Mouse (Mus musculus): Measurements from ENCODE around the gene Aldh4a1.

Gene Aldh4a1

DNA sequence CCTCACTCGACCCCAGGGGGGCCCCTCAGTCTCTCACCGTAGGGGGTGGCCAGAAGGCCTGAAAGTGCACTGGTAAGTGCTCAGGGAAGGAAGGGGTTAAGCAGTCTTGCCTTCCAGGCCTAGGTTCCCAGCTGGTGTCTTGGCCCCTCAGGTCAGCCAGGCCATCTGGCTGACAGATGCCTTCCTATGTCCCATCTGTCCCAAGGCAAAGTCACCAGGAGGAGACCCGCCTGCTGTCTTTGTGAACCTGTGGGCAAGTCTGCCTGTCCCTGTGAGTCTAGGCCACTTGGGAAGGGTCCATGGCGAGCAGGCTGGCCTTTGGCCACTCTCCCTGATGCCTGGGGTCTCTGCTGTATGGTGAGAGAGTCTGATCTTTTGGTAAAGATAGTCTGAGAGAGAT, 32.2 kb upstream of the Aldh4a1 start:
- DNase-seq (ENCODE audit: low read depth), result no peak

DNA sequence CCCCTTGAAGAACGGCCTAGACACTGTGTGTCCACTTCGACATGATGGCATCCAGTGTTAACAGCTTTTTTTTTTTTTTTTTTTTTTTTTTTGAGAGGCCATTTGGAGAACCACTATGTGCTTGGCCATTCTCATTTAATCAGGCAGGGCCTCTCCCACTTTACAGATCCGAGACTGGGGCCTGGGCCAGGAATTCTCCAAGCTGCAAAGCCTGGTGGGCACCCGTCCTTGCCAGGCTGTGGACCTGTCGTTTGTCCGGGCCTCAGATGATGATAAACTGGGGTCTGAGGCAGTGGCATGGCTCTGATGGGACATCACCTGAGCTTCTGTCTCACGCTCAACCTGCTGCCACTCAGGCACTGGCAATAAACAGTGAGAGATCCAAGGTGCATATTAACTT, 29.8 kb upstream of the Aldh4a1 start:
- no peak for DNase-seq (ENCODE audit: low read depth)

DNA sequence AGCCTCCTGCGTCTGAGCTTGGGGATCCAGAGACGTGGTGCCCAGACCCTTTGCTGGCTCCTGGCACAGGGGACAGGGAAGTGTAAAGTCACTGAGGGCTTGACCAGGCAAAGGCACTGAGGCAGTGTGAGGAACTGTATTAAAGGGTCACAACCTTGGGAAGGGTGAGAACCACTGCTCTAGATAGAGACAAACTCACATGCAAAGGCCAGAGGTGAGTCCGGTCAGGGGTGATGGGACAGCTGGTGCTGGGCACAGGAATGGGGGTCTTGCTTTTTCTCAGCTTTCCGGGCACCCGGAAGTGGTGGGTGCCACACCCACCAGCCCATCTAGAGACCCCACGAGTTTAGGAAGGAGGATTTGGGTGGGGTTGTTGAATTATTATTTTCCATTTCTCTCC, 29.3 kb upstream of the Aldh4a1 start:
- no peak for DNase-seq (ENCODE audit: low read depth)

DNA sequence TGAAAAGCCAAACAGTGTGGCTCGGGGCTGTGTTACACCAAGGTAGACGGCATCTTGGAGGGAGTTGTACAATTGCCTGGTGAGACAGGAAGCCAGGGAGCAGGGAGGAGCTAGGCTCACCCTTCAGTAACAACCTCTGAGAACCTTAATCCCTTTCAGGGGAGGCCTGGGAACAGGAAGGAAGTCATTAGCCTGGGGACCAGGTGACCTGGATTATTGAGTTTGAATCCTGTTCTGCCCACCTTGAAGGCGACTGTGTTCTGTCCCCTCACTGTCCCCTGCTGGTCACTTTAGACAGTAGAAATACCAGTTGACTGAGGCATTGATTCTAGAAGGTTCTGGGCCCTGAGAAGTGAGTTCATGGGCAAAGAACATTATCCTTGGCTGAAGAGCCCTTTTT, 28.6 kb upstream of the Aldh4a1 start:
- DNase-seq (ENCODE audit: low read depth), result no peak

DNA sequence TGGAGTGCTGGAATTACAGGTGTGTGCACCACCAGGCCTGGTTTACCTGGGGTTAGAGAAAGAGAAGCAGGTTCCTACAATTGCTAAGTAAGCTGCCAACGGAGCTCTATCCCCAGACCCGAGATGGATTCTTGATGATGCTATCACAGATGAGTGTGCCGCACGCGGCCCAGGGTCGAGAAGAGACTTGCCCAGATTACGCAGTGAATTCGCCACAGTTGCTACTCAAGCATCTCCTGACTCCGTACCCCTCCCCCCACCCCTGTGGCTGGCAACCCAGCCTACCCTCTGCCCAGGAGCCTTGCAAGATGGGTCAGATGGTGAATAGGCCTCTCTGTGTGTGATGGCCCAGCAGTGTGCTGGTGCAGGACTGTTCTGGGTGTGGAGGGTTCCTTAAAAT, 26.0 kb upstream of the Aldh4a1 start:
- DNase-seq (ENCODE audit: low read depth), result no peak

DNA sequence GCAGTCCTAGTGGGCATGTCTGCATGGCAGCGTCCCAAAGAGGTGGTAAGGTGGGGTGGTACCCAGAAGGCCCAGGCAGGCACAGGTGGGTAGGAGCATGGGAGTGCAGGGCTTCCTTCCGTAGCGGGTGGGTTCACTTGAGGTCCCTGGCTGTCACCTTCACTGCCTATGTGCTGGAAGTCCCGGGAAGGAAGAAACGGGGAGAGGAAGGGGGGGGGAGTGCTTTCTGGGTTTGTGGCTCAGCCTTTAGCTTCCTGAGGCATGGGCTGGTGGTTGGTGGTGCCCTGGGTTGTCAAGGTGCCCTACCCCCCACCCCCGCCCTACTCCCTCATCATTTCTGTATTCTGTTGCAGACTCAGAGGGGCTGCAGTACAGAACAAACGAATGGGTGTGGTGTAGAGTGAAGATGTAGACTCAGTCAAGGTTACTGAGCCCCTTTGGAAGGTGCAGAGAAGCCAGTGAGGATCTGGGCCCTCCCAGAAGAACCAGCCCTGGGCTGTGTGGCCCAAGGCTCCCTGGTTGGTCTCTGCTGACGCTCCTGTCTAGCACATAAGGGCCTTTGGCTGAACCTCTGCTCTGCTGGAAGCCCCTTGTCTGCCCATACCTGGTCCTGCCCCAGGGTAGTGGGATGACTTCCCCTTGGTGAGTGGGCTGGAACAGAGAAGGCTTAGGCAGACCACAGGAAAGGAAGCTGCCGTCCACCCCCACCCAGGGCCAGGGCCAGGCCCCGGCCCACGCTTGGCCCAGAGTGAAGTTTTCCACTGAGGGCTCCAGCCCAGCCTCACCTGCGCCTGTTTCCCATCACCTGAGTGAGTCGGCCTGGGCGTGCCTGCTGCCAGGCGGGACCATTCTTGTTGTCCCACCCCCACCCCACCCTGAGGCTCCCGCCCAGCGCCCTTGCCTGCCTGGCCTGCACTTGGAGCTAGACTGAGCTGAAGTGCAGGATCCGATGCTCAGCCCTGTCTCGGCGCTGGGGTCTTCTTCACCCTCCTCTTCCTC, 25.1 kb upstream of the Aldh4a1 start:
- no peak for DNase-seq (ENCODE audit: low read depth)

DNA sequence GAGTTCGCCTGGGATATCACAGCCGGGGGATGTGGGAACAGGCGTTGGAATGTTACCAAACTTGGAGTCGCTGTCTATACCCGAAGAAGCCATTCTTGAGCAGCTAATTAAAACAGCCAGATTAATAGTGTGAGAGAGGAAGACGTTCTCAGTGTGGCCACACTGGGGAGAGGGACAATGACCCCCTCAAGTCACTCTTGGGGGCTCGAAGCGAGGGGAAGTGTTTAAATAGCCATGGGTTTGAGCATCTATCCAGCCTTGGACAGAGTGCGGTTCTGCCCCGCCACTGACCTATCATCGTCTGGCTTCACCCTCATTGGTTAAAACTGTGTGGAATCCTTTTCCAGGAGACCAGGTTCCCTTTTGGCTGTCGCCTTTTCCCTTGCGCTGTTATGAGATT, 24.3 kb upstream of the Aldh4a1 start:
- no peak for DNase-seq (ENCODE audit: low read depth)

DNA sequence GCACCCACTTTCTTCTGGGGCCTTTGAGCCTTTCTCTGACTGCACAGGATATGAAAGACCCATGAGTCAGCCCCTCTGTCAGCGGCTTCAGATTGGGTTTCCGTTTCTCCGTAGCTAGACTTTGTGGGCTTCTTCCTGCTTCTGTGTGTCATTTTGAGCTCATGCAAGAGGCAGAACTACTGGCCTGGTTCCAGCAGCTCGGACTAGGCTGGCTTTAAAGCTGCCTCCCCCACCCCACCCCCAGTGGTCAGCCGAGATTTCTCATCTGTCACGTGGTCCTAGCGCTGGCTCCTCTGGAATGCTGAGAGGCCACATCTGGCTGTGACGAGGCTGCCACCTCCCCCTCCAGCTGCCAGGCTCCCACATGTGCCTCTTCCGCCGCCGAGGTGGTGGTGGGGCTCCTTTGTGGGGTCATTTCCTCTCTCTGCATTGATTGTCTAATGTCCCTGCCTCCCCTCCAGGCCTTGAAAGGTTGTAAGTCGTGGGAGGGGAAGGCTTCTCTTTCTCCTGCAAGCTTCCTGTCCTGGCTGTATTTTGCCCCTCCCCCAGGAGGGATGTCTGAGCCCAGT, 23.6 kb upstream of the Aldh4a1 start:
- peak; percentile 96 for DNase-seq (ENCODE audit: low read depth)

DNA sequence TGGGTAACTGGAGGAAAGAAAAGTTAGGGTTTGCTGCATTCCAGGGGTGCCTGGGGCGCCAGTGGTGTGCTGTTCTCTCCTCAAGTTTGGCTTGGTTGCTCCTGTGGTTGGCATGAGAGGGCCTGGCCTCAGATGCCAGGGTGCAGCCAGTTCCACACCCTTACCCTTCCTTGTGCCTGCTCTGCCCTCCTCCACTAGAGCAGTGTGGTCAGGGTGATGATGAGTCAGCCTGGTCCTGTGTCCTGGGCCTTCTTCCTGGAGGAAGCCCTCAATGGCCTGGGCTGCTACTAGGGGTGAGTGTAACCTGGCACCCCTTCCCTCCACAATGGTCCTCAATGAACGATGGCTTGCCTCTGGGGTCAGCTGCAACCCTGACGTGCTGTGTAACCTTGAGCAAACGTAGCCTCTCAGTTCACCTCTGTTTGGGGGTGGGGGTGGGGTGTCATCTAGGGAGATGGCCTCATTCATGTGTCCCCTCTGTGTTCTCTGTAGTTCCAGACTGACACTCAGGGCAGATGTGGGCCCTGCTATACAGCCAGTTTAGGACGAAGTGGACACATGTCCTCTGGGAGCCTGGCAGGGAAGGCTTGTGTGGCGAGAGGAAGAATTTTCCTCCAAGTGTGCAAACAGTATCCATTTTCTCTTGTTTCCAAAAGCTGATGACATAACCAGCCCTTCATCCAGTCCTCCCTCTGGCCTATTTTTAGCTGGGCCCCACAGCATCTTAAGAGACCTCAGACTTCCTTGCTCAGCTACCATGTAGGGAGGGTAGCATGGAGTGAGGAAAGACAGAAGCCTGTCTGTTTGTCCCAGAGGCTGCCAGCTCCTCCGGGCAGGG, 20.9 kb upstream of the Aldh4a1 start:
- DNase-seq (ENCODE audit: low read depth), result peak; percentile 65

DNA sequence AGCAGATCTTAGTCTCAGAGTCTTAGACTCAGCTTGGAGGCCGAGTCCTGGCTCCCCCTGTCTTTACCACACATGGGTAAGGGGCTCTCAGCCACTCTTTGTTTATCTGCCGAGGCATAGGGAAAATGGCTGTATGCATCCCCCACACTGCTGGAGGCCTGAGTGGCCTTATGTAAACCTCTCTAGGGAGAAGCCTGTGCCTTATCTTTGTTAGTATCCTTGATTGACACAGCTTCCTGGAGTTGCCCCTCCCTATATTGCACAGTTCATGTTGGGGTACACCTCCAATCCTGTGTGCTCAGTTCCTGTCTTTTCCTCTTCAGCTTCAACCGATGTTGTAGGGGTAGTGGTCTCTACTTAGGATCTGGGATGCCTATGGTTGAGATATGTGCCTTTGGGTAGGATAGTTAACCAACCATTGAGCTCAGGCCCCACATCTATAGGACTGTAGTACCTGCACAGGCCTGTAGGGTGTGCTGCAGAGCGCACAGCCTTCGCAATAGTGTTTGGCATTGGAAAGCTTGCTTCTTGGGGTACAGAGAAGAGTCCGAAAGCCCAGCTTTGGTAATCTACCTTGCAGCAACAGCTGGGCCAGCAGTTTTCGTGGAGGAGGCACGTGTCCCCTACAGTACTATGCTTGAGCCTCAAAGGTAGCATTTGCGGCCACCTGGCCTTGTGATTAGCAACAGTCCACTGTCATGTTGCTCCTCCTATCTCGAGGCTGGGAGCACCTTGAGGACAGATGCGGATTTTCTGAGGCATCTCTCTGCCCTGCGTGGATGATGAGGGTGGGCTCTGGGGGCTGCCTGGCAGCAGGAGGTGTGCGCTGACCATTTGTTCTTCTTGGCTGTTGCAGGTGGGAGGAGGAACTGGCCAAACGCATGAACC, 20.1 kb upstream of the Aldh4a1 start, which contains the start of gene Gm21969:
Gene Gm21969 (plus strand): TSS at position 830 of the 888 bp plus-strand sequence.
- DNase-seq (ENCODE audit: low read depth), result peak; percentile 74

DNA sequence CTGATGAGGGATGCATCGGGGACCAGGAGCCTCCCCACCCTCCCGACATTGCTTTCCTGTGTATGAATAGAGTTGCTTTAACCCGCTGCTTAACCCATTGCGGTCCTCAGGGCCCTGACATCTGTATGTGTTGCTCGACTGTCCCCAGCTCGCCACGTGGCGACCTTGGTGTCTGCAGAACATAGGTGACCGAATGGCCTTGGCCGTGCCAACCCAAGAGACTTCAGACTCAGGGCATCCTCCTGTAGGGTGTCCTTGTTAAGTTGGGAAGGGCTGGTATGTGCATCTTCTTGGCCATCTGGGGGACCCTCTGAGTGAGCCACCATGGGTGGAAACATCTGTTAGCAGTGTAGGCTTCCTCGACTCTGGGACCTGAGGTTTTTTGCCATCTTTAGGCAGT, 17.4 kb upstream of the Aldh4a1 start:
- no peak for DNase-seq (ENCODE audit: low read depth)

DNA sequence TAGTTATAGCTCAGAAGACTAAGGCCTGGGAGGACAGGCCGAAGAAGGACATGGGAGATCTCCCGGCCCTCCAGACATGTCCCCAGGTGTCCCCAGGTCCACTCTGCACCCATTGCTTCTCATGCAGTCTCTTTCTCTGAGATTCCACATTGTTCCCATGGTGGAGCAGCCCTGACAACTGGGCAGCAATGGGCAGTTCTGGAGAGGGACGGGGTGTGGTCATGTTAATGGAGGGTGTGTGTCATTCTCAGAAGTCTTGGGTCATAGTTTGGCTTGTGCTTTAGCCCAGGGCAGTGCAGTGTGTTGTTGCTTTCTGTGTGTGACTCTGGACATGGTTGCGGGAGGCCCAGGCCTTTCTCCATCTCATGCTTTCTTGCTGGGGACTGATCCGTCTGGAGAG, 15.9 kb upstream of the Aldh4a1 start:
- DNase-seq (ENCODE audit: low read depth), result no peak

DNA sequence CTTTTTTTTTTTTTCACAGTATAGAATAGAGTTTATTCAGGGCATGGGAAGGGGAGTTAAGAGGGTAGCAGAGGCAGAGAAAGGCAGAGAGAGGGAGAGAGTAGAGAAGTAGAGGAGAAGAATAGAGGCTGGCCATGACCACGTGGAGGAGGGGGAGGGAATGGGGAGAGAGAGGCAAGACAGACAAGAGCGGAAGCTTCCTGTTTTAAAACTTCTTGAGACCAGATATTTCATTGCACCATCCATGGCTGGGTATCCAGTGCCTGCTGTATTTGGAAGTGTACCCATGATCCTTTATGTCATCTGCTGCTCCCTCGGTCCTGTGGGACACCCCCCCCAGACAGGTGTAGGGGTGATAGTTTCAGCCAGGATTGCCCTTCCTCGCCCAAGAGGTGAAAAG, 13.7 kb upstream of the Aldh4a1 start:
- DNase-seq (ENCODE audit: low read depth), result no peak

DNA sequence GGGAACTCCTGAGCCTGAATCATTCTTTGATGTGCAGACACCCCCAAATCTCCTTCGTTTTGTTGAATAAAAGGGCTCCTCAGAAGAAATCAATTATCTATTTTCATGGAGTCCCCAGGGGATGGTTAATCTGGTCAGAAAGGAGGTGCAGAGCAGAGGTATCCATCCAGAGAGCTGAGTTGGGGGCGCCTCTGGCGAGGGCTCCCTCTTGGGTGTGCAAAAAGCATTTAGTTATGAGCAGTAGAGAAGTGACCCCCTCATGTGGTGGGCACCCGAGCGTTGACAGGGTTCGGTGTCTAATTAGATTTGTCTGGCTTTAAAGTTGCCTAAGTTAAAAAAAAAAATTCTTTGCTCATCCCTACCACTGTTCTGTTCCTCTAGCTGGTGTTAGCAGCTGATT, 11.7 kb upstream of the Aldh4a1 start:
- no peak for DNase-seq (ENCODE audit: low read depth)

DNA sequence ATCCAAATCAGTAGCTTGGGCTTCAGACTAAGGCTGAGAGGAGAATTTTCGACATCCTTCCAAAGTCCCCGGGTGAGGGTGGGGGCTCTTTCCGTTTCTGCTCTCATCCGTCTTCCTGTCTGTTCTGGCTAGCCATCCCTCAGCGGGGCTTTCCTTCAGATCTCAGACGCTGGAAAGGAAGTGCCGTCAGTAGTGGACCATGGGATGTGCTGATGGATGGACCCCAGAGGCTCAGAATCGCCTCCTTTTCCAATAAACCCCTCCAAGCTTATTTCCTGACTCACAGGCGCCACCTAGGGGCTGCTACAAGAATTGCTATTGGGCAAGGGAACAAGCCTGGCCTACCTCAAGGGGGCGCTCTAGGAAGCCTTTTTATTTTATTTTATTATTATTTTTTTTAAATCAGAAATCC, 11.1 kb upstream of the Aldh4a1 start:
- DNase-seq (ENCODE audit: low read depth), result peak; percentile 86

DNA sequence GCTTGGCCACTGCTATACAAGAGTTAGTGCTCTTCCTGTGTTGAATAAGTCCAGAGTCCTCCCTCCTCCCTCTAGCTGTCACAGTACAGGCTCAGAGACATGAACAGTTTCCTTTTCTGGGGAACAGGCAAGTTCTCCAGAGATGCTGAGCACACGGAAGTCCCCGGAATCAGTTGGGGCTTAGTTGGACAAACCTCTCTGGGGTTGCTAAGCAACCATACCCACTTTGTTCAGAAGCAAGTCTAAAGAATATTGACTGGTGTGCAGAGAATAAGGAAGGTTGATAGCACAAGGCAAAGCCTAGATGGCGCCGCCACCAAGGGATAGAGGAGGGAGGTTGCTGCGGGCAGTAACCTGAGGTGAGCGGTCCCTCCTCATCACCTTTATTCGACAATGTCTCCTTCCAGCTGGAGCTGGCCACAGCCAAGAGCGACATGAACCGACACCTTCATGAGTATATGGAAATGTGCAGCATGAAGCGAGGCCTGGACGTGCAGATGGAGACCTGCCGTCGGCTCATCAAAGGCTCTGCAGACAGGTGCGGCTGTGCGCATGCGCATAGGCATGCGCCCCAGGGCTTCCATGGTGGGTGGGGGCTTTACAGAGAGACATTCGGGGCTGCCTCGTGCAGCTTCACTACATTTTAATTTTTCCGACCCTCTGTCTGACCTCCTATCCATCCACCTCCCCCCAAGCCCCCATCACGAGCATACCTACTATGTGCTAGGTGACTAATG, 8.0 kb upstream of the Aldh4a1 start:
- no peak for DNase-seq (ENCODE audit: low read depth)

DNA sequence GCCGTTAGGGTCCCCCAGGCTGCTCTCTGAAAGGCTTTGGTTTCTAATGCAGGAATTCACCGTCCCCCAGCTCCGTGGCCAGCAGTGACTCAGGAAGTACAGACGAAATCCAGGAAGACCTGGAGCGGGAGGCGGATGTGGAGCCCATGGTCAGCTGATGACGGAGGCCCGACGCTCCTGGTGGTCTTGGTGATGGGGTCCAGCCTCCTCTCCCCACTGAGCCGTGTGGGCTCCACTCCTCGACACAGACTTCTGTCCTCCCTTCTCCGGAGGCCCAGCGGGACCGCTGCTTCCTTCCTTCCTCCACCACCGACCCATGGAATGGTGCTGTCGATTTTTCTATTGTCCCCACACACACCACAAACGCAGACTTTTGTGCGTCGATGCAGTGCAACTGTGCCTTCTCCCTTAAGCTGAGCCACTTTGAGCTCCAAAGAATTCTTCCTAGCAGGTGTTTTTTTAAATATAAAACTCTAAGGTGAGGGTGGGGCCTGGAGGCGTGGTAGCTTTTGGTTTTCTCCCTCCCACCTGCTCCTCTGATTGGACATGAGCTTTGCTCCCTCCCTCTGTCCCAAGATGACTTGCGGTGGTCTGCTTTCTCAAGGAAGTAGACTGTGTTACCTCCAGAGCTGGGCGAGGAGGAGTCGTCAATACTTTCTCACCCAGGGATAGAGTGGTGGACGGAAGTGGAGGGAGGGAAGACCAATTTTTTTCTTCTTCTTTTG, 6.2 kb upstream of the Aldh4a1 start:
- no peak for DNase-seq (ENCODE audit: low read depth)

DNA sequence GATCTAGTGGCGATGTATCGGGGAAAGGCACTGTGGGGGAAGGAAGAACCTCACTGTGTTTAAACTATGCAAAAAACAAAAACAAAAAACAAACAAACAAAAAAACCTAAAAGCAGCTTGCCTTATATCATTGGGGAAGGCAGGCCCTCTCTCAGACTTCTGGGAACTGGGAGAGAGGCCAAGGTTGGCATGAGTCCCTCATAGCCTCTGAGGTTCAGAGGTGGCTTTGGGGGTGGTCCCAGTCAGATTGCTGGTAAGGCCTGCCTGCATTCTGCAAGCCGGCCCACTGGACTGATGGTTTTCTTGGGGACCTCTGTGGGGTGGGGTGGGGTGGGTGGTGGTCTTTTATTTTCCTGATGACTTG, 5.7 kb upstream of the Aldh4a1 start:
- no peak for DNase-seq (ENCODE audit: low read depth)

DNA sequence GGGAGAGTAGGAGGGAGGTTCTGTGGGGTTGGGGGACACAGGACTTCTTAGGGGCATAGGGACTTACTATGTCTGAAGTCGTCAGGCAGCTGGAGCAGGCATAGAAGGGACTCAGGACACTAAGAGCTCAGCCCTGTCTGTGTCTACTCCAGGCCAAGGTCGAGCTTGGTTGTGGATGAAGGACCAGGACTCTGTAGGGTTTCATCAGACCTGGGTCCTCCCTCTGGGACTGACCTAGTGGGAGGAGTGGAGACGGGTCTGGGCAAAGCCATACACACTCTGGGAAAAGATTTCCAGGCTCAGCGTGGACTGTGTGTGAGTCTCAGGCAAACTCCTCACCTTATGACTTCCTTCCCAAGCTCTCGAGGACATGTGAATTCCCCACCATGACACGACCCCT, 2.9 kb upstream of the Aldh4a1 start:
- DNase-seq (ENCODE audit: low read depth), result no peak

DNA sequence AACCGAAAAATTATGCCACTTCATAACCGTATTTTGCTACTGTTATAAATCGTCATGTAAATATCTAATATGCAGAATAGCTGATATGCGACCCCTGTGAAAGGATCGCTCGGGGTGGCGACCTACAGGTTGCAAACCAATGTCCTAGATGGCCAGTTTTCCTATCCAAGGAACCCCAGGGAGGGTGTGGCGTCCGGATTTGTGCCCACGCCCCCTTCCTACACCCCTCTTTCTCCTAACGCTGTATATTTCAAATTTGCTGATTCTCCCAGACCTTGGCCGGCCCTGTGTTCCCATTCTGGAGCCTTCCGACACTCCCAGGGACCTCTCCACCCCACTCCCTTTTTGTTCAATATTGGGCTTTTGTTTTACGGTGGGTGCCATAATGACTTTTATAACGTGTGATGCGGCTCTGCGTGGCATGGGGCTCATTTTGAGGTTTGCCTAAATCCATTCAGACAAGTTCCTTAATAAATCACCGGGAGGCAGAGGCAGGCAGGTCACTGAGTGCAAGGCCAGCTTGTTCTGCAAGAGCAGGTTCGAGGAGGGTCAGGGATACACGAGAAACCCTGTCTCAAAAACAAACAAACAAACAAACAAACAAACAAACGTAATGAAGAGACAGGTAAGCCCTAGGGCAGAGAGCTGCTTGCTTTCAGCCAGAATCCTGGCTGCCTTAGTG, 909 bp downstream of the Aldh4a1 start:
- no peak for DNase-seq (ENCODE audit: low read depth)
